ENCODE assay signal across 8 mouse cellular contexts in the genomic region with DNA sequence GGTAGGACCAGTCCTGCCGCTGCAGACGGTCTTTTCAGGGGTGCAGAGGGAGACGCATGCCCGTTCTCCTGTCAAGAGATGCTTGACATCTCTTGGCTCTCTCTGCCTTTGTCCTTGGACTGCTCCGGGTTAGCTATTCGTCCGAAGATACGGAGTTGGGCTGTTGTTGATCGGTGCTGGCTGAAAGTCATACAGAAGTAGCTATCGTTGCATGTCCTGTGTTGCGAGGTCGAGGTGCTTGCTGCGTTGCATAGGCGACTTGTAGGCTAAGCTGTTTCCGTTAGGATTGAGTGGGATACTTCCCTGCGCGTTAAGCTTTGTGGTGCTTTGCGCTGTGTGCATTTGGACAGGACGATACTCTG. TPM values are rescaled to one million over a fixed set of nuclear protein-coding genes. Genes with fewer than 3 reads are reported as not detected.
DNase-seq lines count a peak whose midpoint lies in the region; ATAC-seq lines count a peak whose summit lies in the region.

No protein-coding gene starts in this region.

- peak overlapping the region; percentile 92 for H3K4me3 ChIP-seq in erythroblast, embryonic 14.5 days (replicated peaks)
- H3K4me3 ChIP-seq in intestine, embryonic 14.5 days (ENCODE audit: low read depth, low read length) = peak overlapping the region; percentile 95
- H3K4me3 ChIP-seq in macrophage (ENCODE audit: inconsistent target) = peak overlapping the region; percentile 55

- H3K4me2 ChIP-seq in intestine, embryonic 14.5 days (ENCODE audit: low read length) = peak overlapping the region; percentile 95

- peak overlapping the region; percentile 98 for H3K27ac ChIP-seq in intestine, embryonic 14.5 days (ENCODE audit: low read depth)
- peak overlapping the region; percentile 34; the same call in 1 of the 2 replicates for H3K27ac ChIP-seq in macrophage

- no peaks in the 10 kb centered on the region for H3K27me3 ChIP-seq in erythroblast, embryonic 14.5 days (ENCODE audit: control insufficient read depth)
- no peaks in the 10 kb centered on the region for H3K27me3 ChIP-seq in intestine, embryonic 14.5 days (replicated peaks; ENCODE audit: control insufficient read depth, insufficient read depth, low read length)

- ATAC-seq in intestine, embryonic 14.5 days (replicated peaks; ENCODE audit: low FRiP score, low TSS enrichment, low read depth) = no peak
- ATAC-seq in monocyte, adult 5-6 weeks (replicated peaks; ENCODE audit: insufficient number of reproducible peaks, low FRiP score, low TSS enrichment, poor library complexity, severe bottlenecking) = no peak

- H3K36me3 ChIP-seq in erythroblast, embryonic 14.5 days (ENCODE audit: control insufficient read depth) = peaks cover 31% of the 10 kb centered on the region
- H3K36me3 ChIP-seq in intestine, embryonic 14.5 days (ENCODE audit: control insufficient read depth, insufficient read depth, low read length) = peaks cover 9% of the 10 kb centered on the region
- H3K36me3 ChIP-seq in macrophage (ENCODE audit: inconsistent target) = no peaks in the 10 kb centered on the region

- peaks cover 64% of the 10 kb centered on the region for H3K4me1 ChIP-seq in erythroblast, embryonic 14.5 days (ENCODE audit: control insufficient read depth)
- H3K4me1 ChIP-seq in intestine, embryonic 14.5 days (replicated peaks; ENCODE audit: control insufficient read depth, insufficient read depth, low read length) = peaks cover 29% of the 10 kb centered on the region

- no peaks in the 10 kb centered on the region for H3K9me3 ChIP-seq in erythroblast, embryonic 14.5 days (ENCODE audit: control insufficient read depth, low read length)
- no peaks in the 10 kb centered on the region for H3K9me3 ChIP-seq in intestine, embryonic 14.5 days (ENCODE audit: control insufficient read depth, low read length)

- DNase-seq in embryo, embryonic 10 days (ENCODE audit: low spot score) = peak; percentile 39
- no peak for DNase-seq in embryo, embryonic 11 days
- DNase-seq in A20 (ENCODE audit: low read depth, low spot score) = peak; percentile 68
- peak; percentile 81 for DNase-seq in intestine, embryonic 14.5 days (ENCODE audit: low spot score)
- no peak for DNase-seq in gastrocnemius, adult 8-10 months (ENCODE audit: low spot score in 2 of 2)

- WGBS in intestine, embryonic 14.5 days = under 1% methylated on average over 19 of the region's 19 CpGs
- 2% methylated on average over 19 of the region's 19 CpGs for WGBS in macrophage (ENCODE audit: missing documents)

- peak overlapping the region; percentile 98 for H3K9ac ChIP-seq in intestine, embryonic 14.5 days (ENCODE audit: low read length)

- peaks cover 78% of the 10 kb centered on the region for H3K79me2 ChIP-seq in macrophage (ENCODE audit: inconsistent target)

RNA-seq across cellular contexts. Expression of a gene that starts 0.5 kb away (rescaled TPM):
- polyA plus RNA-seq in erythroblast, embryonic 14.5 days (2012) = 0.15 and 0.20 TPM in 2 replicates
- polyA plus RNA-seq in intestine, embryonic 14.5 days (2014; fragmentation: Nextera tagmentation; extraction: Ambion mirVana) = 13.0 and 14.4 TPM in 2 replicates
- total RNA-seq in macrophage (2018; cell fraction: chromatin; rRNA removed) = 10 to 100 TPM in 14 of 26 experiments, 1 to 10 TPM in 12; 4.9 to 20.0 (median 10.4) TPM
- 10 to 100 TPM in 14 of 26 experiments, 1 to 10 TPM in 12; 5.4 to 15.2 (median 10.3) TPM for total RNA-seq in macrophage (2018; cell fraction: cytosol; rRNA removed)
- total RNA-seq in macrophage (2018; cell fraction: nucleus; rRNA removed) = 10 to 100 TPM in 19 of 26 experiments, 1 to 10 TPM in 7; 6.0 to 24.5 (median 11.3) TPM
- polyA plus RNA-seq in macrophage (2018) = 8.1 to 9.6 TPM (median 8.4 TPM) in 3 replicates
- 25.2 to 30.1 TPM (median 28.5 TPM) in 3 replicates for total RNA-seq in monocyte, adult 5-6 weeks (2017)
- 1 to 10 TPM; 4.5 to 6.0 (median 5.2) TPM for total RNA-seq in gastrocnemius, adult 8-10 months (2022)

RNA-seq across cellular contexts. Expression of a gene that starts 43.8 kb away (rescaled TPM):
- polyA plus RNA-seq in erythroblast, embryonic 14.5 days (2012) = 0.14 and 0.18 TPM in 2 replicates
- 52.6 TPM in 2 replicates for polyA plus RNA-seq in intestine, embryonic 14.5 days (2014; fragmentation: Nextera tagmentation; extraction: Ambion mirVana)
- 100 to 1,000 TPM in 24 of 26 experiments, 10 to 100 TPM in 2; 73.6 to 411 (median 262) TPM for total RNA-seq in macrophage (2018; cell fraction: chromatin; rRNA removed)
- 10 to 100 TPM; 10.5 to 42.8 (median 26.5) TPM for total RNA-seq in macrophage (2018; cell fraction: cytosol; rRNA removed)
- 100 to 1,000 TPM in 20 of 26 experiments, 10 to 100 TPM in 6; 66.3 to 408 (median 181) TPM for total RNA-seq in macrophage (2018; cell fraction: nucleus; rRNA removed)
- 23.4 to 43.3 TPM (median 41.0 TPM) in 3 replicates for polyA plus RNA-seq in macrophage (2018)
- 36.2 to 50.5 TPM (median 46.3 TPM) in 3 replicates for total RNA-seq in monocyte, adult 5-6 weeks (2017)
- 10 to 100 TPM; 26.1 to 35.1 (median 30.8) TPM for total RNA-seq in gastrocnemius, adult 8-10 months (2022)

RNA-seq across cellular contexts. Expression of a gene that starts 43.9 kb away (rescaled TPM):
- polyA plus RNA-seq in erythroblast, embryonic 14.5 days (2012) = 0.54 and 0.63 TPM in 2 replicates
- 18.5 and 20.4 TPM in 2 replicates for polyA plus RNA-seq in intestine, embryonic 14.5 days (2014; fragmentation: Nextera tagmentation; extraction: Ambion mirVana)
- total RNA-seq in macrophage (2018; cell fraction: chromatin; rRNA removed) = 10 to 100 TPM in 18 of 26 experiments, 1 to 10 TPM in 8; 3.4 to 46.6 (median 18.8) TPM
- total RNA-seq in macrophage (2018; cell fraction: cytosol; rRNA removed) = 10 to 100 TPM in 7 of 26 experiments, 1 to 10 TPM in 19; 3.6 to 13.2 (median 9.0) TPM
- 10 to 100 TPM in 13 of 26 experiments, 1 to 10 TPM in 13; 4.0 to 34.2 (median 10.0) TPM for total RNA-seq in macrophage (2018; cell fraction: nucleus; rRNA removed)
- 10.8 to 12.4 TPM (median 11.5 TPM) in 3 replicates for polyA plus RNA-seq in macrophage (2018)
- total RNA-seq in monocyte, adult 5-6 weeks (2017) = 14.9 to 33.3 TPM (median 21.4 TPM) in 3 replicates
- 10 to 100 TPM; 14.1 to 16.1 (median 15.7) TPM for total RNA-seq in gastrocnemius, adult 8-10 months (2022)

Comparison
In these comparisons a context has a peak if more than half of its experiments do, and no peak if none do; other contexts are left out.
1. DNase-seq: peak in embryo, embryonic 10 days (single experiment), A20 (single experiment) and intestine, embryonic 14.5 days (single experiment); none in embryo, embryonic 11 days (single experiment) and gastrocnemius, adult 8-10 months (0 of 2).
2. RNA of a gene that starts 43.8 kb away (polyA plus RNA-seq): 52.6 TPM in intestine, embryonic 14.5 days and 23.4 to 43.3 TPM in macrophage; 0.14 to 0.18 TPM in erythroblast, embryonic 14.5 days; every median in the first group is over 10 times any median in the second.
3. Peak in every context shown above with its lines, with median percentiles within 50 percentile points of each other: H3K4me3 ChIP-seq.